Mouse (Mus musculus) brain, embryonic 14.5 days (tissue): ENCODE measurements around the gene Sirt5.

Experiments used
- CTCF ChIP-seq: fragments of 200-500 bp; IDR thresholded peaks from 2 replicates; pipeline ENCODE4 v1.5.1; 2012; ENCODE audit warnings: inconsistent platforms, mild to moderate bottlenecking, moderate library complexity, borderline replicate concordance; ENCODE audit not compliant: insufficient read depth, insufficient read length; ENCODE audit errors: extremely low read depth
- POLR2A ChIP-seq: fragments of 200-500 bp; IDR thresholded peaks from 2 replicates; pipeline ENCODE4 v1.6.1; 2012; ENCODE audit warnings: mild to moderate bottlenecking, inconsistent platforms, borderline replicate concordance; ENCODE audit not compliant: poor library complexity, insufficient read depth, insufficient read length, severe bottlenecking; ENCODE audit errors: extremely low read depth

GRCm38 (mm10) chr13:43385321-43385720, 20.0 kb downstream of the Sirt5 start:
- no peak for TF ChIP-seq CTCF
- no peak for TF ChIP-seq POLR2A
